Mouse (Mus musculus): ENCODE measurements around the gene 5330417C22Rik. TPM values are rescaled to one million over a fixed set of nuclear protein-coding genes. Genes with fewer than 3 reads are reported as not detected.
"Not testable (repeated sequence)": the region's sequence is repeated elsewhere in the genome, so short reads cannot be mapped to it uniquely, and the experiment has no call there.

The 5330417C22Rik gene
- polyA plus RNA-seq (2011; ENCODE audit: insufficient read length, low read depth, missing spikeins) = not detected in 2 replicates

DNA sequence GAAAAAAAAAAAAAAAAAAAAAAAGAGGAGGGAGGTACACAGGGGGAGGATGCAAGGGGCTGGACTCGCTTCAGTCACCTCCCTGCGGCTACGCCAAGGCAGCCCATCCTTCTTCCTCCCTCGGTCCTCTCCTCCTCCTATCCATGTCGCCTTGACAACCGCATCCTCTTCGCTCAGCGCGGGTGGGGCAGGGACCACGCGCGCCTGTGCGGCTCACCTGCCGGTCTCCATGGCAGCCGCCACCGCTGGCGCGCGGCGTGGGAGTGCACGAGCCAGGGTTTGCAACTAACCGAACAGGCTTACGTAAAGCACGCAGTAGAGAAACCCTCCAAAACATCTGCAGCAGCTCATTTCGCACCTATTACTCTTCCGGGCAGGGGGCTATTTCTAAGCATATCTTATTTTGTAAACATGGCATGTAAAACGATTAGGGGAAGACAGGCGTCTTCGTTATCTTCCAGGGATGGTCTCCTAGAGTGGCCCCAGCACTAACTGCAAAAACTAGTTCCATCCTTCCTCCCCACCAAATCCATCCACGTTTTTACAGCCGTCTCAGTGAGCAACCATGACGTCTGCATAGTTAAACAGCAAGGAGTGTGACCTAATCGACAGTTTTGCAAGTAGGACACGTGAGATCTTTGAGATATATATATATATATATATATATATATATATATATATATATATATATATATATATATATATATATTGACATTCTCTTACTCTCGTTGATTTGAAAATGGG, at the start of gene 5330417C22Rik:
Gene 5330417C22Rik, minus strand, starts transcription at position 20 of the 744 bp plus-strand sequence.
- no peak for TF ChIP-seq CTCF (IDR thresholded peaks at IDR 0.05; ENCODE audit: borderline replicate concordance, insufficient read depth, low read length)
- TF ChIP-seq POLR2A (IDR thresholded peaks at IDR 0.05; ENCODE audit: low read depth, low read length) = no peak
- no peaks in the 10 kb centered on the region for H3K4me1 ChIP-seq (ENCODE audit: control insufficient read depth, insufficient read depth, low read length)
- H3K27ac ChIP-seq (ENCODE audit: insufficient read depth, low read length) = no peak within 1 kb of the TSS
- peak within 1 kb of the TSS; percentile 26 for H3K4me3 ChIP-seq (ENCODE audit: insufficient read depth, low read length)

DNA sequence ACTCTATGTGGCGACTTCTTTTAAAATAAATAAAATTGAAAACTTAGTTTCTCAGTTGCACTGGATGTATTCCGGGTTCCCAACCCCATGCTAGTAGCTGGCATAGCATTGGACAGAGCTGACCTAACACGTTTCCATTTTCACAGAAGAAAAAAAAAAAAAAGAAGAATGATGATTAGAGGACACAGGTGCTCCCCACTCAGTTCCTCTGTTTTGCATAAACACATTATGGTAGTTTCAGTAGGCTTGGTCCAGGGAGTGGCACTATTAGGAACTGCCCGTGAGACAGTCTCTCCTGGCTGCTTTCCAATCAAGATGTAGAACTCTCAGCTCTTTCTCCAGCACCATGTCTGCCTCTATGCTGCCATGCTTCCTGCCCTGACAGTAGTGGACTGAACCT, 48.2 kb upstream of the 5330417C22Rik start:
- H3K4me1 ChIP-seq (ENCODE audit: control insufficient read depth, insufficient read depth, low read length) = no peaks in the 10 kb centered on the region
- no peak overlapping the region for H3K4me3 ChIP-seq (ENCODE audit: insufficient read depth, low read length)
- TF ChIP-seq POLR2A (IDR thresholded peaks at IDR 0.05; ENCODE audit: low read depth, low read length) (no peak), CTCF (IDR thresholded peaks at IDR 0.05; ENCODE audit: borderline replicate concordance, insufficient read depth, low read length) (no peak)
- no peak overlapping the region for H3K27ac ChIP-seq (ENCODE audit: insufficient read depth, low read length)

DNA sequence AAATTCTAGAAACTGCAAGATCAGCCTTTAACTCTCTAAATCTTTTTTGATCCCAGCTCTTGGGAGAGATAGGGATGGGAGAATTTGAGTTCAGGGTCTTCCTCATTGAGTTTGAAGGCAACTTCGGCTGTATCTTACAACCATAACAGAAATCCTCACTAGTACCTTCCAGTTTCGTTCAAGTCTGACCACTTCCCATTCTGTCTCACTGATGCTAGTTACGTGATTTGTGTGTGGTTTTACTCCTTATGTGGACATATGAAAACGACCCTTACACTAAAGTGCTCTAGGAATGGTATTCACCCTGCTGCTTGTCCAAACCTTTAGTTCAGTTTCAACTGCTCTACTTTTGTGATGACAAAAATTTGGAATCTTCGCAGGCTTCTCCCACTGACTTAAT, 37.7 kb upstream of the 5330417C22Rik start:
- Histone ChIP-seq H3K27ac (ENCODE audit: insufficient read depth, low read length) (no peak overlapping the region), H3K4me1 (ENCODE audit: control insufficient read depth, insufficient read depth, low read length) (peaks cover 3% of the 10 kb centered on the region; the same call in 1 of the 2 replicates), H3K4me3 (ENCODE audit: insufficient read depth, low read length) (no peak overlapping the region)
- TF ChIP-seq POLR2A (IDR thresholded peaks at IDR 0.05; ENCODE audit: low read depth, low read length) (no peak), CTCF (IDR thresholded peaks at IDR 0.05; ENCODE audit: borderline replicate concordance, insufficient read depth, low read length) (no peak)

DNA sequence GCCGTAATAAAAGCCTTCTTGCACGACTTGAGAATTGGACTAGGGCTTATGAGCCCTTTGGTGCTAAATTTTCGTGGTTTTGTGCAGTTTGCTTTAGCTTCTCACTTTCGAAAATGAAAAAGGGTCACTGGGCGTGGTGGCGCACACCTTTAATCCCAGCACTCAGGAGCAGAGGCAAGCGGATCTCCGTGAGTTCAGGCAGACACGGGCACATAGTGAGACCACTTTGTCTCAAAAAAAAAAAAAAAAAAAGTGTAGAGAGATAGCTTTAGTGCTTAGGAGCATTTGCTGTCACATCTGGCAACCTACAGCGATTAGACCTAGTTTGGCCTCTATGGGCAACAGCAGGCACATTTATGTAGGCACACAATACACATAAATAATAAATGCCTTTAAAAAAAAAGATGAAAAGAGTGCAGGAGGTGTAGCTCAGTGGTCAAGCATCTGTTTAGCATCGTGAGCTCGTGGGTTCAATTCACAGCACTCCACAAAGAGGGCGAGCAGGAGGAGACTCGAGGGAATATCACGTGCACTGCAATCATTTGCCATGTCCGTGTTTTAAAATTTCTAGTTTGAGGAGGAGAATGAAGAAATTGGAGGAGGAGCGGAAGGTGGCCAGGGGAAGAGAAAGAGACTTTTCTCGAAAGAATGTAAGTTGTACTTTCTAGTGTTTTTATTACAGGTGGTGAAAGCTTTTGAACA, 36.1 kb upstream of the 5330417C22Rik start:
- Histone ChIP-seq H3K4me3 (ENCODE audit: insufficient read depth, low read length) (peak overlapping the region; percentile 97), H3K27ac (ENCODE audit: insufficient read depth, low read length) (peak overlapping the region; percentile 29; the same call in 1 of the 2 replicates), H3K4me1 (ENCODE audit: control insufficient read depth, insufficient read depth, low read length) (peaks cover 3% of the 10 kb centered on the region; the same call in 1 of the 2 replicates)
- TF ChIP-seq POLR2A (IDR thresholded peaks at IDR 0.05; ENCODE audit: low read depth, low read length) (no peak), CTCF (IDR thresholded peaks at IDR 0.05; ENCODE audit: borderline replicate concordance, insufficient read depth, low read length) (no peak)

DNA sequence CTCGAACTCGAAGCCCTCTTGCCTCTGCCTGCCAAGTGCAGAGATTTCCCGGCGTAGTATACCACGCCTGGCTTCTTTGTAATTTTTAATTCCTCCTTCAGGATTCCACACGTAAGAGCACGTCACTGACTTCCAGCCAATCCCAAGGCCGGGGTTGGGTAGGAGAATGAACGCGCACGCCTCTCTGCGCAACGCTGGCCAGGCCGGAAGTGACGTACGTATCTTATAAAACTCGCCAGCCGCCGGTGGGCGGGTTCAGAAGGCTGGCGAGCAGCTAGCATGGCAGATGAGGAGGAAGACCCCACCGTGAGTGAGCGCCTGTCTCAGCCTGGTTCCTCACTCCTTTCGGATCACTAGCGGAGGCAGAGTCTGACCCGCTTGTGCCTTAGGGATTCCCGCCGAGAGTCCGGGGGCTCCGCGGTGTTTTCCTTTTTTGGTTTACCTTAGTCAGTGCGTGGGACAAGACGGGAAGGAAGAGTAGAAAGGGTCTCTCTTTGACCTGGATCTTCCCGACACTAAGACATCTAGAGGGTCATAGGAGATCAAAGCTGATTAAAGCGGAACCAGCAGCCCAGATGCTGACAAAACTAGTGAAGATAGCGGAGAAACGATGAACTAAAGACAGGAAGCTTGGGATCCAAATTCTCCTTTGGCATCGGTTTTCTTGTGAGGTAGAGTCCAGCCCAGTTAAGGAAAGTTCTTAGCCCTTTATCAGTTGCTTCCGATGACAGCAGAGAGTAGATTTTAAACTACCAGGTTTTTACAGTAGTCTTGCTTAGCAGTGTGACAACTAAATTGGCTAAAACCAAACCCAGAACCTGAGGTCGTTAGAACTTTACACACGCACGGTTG, 35.3 kb upstream of the 5330417C22Rik start, which contains the start of gene Taf13:
Gene Taf13, plus strand, starts transcription at position 256 of the 852 bp plus-strand sequence.
- TF ChIP-seq CTCF (IDR thresholded peaks at IDR 0.05; ENCODE audit: borderline replicate concordance, insufficient read depth, low read length) (no peak), POLR2A (IDR thresholded peaks at IDR 0.05; ENCODE audit: low read depth, low read length) (peak; percentile 100)
- H3K27ac ChIP-seq (ENCODE audit: insufficient read depth, low read length) = peak within 1 kb of the TSS; percentile 29; the same call in 1 of the 2 replicates
- peak within 1 kb of the TSS; percentile 97 for H3K4me3 ChIP-seq (ENCODE audit: insufficient read depth, low read length)
- peaks cover 3% of the 10 kb centered on the region; the same call in 1 of the 2 replicates for H3K4me1 ChIP-seq (ENCODE audit: control insufficient read depth, insufficient read depth, low read length)

DNA sequence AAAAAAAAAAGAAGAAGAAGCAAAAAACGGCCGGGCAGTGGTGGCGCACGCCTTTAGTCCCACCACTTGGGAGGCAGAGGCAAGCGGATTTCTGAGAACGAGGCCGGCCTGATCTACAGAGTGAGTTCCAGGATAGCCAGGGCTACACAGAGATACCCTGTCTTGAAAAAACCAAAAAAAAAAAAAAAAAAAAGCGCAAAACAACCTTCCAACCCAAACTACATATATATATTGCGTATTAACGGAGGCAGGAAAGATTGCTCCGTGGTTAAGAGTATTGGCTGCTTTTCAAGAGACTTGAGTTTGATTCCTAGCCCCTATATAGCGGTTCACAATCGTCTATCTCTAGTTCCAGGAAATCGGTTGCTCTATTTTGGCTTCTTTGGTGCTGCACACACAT, 34.5 kb upstream of the 5330417C22Rik start:
- H3K27ac ChIP-seq (ENCODE audit: insufficient read depth, low read length) = no peak overlapping the region
- peaks cover 3% of the 10 kb centered on the region; the same call in 1 of the 2 replicates for H3K4me1 ChIP-seq (ENCODE audit: control insufficient read depth, insufficient read depth, low read length)
- no peak overlapping the region for H3K4me3 ChIP-seq (ENCODE audit: insufficient read depth, low read length)
- TF ChIP-seq POLR2A (IDR thresholded peaks at IDR 0.05; ENCODE audit: low read depth, low read length) = no peak
- no peak for TF ChIP-seq CTCF (IDR thresholded peaks at IDR 0.05; ENCODE audit: borderline replicate concordance, insufficient read depth, low read length)

DNA sequence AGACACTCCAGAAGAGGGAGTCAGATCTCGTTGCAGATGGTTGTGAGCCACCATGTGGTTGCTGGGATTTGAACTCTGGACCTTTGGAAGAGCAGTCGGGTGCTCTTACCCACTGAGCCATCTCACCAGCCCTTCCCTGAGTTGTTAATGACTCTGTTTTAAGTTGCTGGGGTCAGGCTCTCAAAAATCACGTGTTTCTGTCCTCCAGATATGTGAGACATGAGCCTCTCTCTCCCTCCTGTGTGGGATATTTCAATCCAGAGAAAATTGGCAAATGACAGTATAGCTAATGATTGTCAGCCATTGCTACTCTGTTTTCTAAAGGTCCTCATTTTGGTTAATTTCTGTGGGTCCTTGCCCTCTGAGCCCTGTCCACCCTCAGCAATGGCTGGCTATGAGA, 33.3 kb upstream of the 5330417C22Rik start:
- H3K27ac ChIP-seq (ENCODE audit: insufficient read depth, low read length); H3K4me3 ChIP-seq (ENCODE audit: insufficient read depth, low read length); H3K4me1 ChIP-seq (ENCODE audit: control insufficient read depth, insufficient read depth, low read length): not testable (repeated sequence)

DNA sequence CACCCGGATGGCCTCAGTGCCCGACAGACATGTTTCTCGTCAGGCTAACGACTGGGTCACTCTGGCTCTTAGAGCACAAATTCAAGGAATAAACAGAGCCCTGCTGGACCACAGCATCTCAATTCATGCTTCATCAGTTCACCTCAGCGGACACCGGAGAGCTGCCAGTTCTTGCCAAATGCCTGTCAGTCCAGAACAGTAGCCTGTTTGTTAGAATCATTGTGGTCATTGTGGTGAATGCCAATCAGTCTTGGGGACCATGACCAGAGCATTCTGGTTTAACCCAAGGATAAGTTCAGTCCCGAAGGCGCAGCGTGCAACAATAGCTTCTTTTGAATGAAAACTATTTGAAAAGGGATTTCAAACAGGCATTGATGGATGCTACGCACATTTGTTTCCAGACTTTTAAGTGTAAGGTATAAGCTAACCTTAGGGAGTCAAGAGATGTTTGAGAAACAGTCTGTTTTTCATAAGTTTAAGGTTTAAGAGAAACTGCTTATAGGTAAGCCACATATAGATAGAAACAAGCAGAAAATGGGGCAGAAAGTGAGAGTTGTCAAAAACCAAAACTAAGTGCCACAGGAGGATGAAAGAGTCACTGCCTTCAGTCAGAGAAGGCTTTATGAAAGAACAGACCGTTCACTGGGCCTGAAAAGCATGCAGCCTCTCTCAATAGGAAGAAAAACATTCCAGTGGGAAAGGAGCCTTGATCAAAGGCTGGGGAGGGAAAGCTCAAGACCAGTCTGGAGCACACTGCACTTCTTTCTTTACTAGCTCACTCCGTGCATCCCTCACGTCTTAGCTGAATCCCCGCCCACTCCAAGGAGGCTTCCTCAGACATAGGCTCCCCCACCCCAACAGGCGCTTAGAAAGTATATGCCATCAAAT, 31.9 kb upstream of the 5330417C22Rik start:
- H3K4me1 ChIP-seq (ENCODE audit: control insufficient read depth, insufficient read depth, low read length) = no peaks in the 10 kb centered on the region; the same call in 1 of the 2 replicates
- TF ChIP-seq CTCF (IDR thresholded peaks at IDR 0.05; ENCODE audit: borderline replicate concordance, insufficient read depth, low read length) = no peak
- TF ChIP-seq POLR2A (IDR thresholded peaks at IDR 0.05; ENCODE audit: low read depth, low read length) = no peak
- no peak overlapping the region for H3K27ac ChIP-seq (ENCODE audit: insufficient read depth, low read length)
- no peak overlapping the region for H3K4me3 ChIP-seq (ENCODE audit: insufficient read depth, low read length)
